Mouse (Mus musculus): Measurements from ENCODE around the gene Thrb. TPM values are rescaled to one million over a fixed set of nuclear protein-coding genes. Genes with fewer than 3 reads are reported as not detected.

The Thrb gene
- polyA plus RNA-seq, 1 experiment: 0.13 TPM

GRCm38 (mm10) chr14:17868326-17868725, 208.3 kb downstream of the Thrb start:
- Histone ChIP-seq H3K4me3 (ENCODE audit: low read depth, low read length) (no peak overlapping the region), H3K27ac (ENCODE audit: insufficient read depth, low read length) (no peak overlapping the region), H3K9me3 (replicated peaks; ENCODE audit: control insufficient read depth, insufficient read depth, low read length, poor library complexity, severe bottlenecking) (no peaks in the 10 kb centered on the region), H3K9ac (ENCODE audit: low read depth, poor library complexity, severe bottlenecking) (no peak overlapping the region), H3K4me1 (ENCODE audit: control insufficient read depth, insufficient read depth, low read length) (no peaks in the 10 kb centered on the region), H3K27me3 (ENCODE audit: control insufficient read depth, insufficient read depth, low read length, poor library complexity, severe bottlenecking) (no peaks in the 10 kb centered on the region), H3K36me3 (ENCODE audit: control insufficient read depth, insufficient read depth, low read length, poor library complexity, severe bottlenecking) (no peaks in the 10 kb centered on the region)
- TF ChIP-seq POLR2A (IDR thresholded peaks at IDR 0.05; ENCODE audit: insufficient read depth, low read length) (no peak), EP300 (IDR thresholded peaks at IDR 0.05; ENCODE audit: insufficient read depth, low read depth, low read length) (no peak), CTCF (IDR thresholded peaks at IDR 0.05; ENCODE audit: low read depth, low read length) (no peak)

- Histone ChIP-seq H3K4me1 (ENCODE audit: control insufficient read depth, insufficient read depth, low read length) (no peaks in the 10 kb centered on the region), H3K9ac (ENCODE audit: low read depth, poor library complexity, severe bottlenecking) (no peak overlapping the region), H3K36me3 (ENCODE audit: control insufficient read depth, insufficient read depth, low read length, poor library complexity, severe bottlenecking) (no peaks in the 10 kb centered on the region), H3K27ac (ENCODE audit: insufficient read depth, low read length) (no peak overlapping the region), H3K4me3 (ENCODE audit: low read depth, low read length) (no peak overlapping the region), H3K27me3 (ENCODE audit: control insufficient read depth, insufficient read depth, low read length, poor library complexity, severe bottlenecking) (no peaks in the 10 kb centered on the region), H3K9me3 (replicated peaks; ENCODE audit: control insufficient read depth, insufficient read depth, low read length, poor library complexity, severe bottlenecking) (no peaks in the 10 kb centered on the region; the same call in 1 of the 2 replicates)
- TF ChIP-seq CTCF (IDR thresholded peaks at IDR 0.05; ENCODE audit: low read depth, low read length) (no peak), POLR2A (IDR thresholded peaks at IDR 0.05; ENCODE audit: insufficient read depth, low read length) (no peak), EP300 (IDR thresholded peaks at IDR 0.05; ENCODE audit: insufficient read depth, low read depth, low read length) (no peak)
These were observed 215.9 kb downstream of the Thrb start for GRCm38 (mm10) chr14:17875946-17876345.

GRCm38 (mm10) chr14:17879446-17879845, 219.4 kb downstream of the Thrb start:
- no peaks in the 10 kb centered on the region for H3K36me3 ChIP-seq (ENCODE audit: control insufficient read depth, insufficient read depth, low read length, poor library complexity, severe bottlenecking)
- no peak for TF ChIP-seq POLR2A (IDR thresholded peaks at IDR 0.05; ENCODE audit: insufficient read depth, low read length)
- no peak for TF ChIP-seq EP300 (IDR thresholded peaks at IDR 0.05; ENCODE audit: insufficient read depth, low read depth, low read length)
- no peak for TF ChIP-seq CTCF (IDR thresholded peaks at IDR 0.05; ENCODE audit: low read depth, low read length)
- no peak overlapping the region for H3K4me3 ChIP-seq (ENCODE audit: low read depth, low read length)
- H3K4me1 ChIP-seq (ENCODE audit: control insufficient read depth, insufficient read depth, low read length): no peaks in the 10 kb centered on the region
- H3K9me3 ChIP-seq (replicated peaks; ENCODE audit: control insufficient read depth, insufficient read depth, low read length, poor library complexity, severe bottlenecking): no peaks in the 10 kb centered on the region; the same call in 1 of the 2 replicates
- no peak overlapping the region for H3K27ac ChIP-seq (ENCODE audit: insufficient read depth, low read length)
- H3K27me3 ChIP-seq (ENCODE audit: control insufficient read depth, insufficient read depth, low read length, poor library complexity, severe bottlenecking): no peaks in the 10 kb centered on the region
- no peak overlapping the region for H3K9ac ChIP-seq (ENCODE audit: low read depth, poor library complexity, severe bottlenecking)

GRCm38 (mm10) chr14:17884884-17885283, 224.8 kb downstream of the Thrb start:
- Histone ChIP-seq H3K27me3 (ENCODE audit: control insufficient read depth, insufficient read depth, low read length, poor library complexity, severe bottlenecking) (no peaks in the 10 kb centered on the region), H3K9ac (ENCODE audit: low read depth, poor library complexity, severe bottlenecking) (no peak overlapping the region)
- TF ChIP-seq CTCF (IDR thresholded peaks at IDR 0.05; ENCODE audit: low read depth, low read length) (no peak), EP300 (IDR thresholded peaks at IDR 0.05; ENCODE audit: insufficient read depth, low read depth, low read length) (no peak), POLR2A (IDR thresholded peaks at IDR 0.05; ENCODE audit: insufficient read depth, low read length) (no peak)

GRCm38 (mm10) chr14:17885320-17885719, 225.3 kb downstream of the Thrb start:
- Histone ChIP-seq H3K9ac (ENCODE audit: low read depth, poor library complexity, severe bottlenecking) (no peak overlapping the region), H3K36me3 (ENCODE audit: control insufficient read depth, insufficient read depth, low read length, poor library complexity, severe bottlenecking) (no peaks in the 10 kb centered on the region), H3K9me3 (replicated peaks; ENCODE audit: control insufficient read depth, insufficient read depth, low read length, poor library complexity, severe bottlenecking) (no peaks in the 10 kb centered on the region), H3K27ac (ENCODE audit: insufficient read depth, low read length) (no peak overlapping the region), H3K4me1 (ENCODE audit: control insufficient read depth, insufficient read depth, low read length) (no peaks in the 10 kb centered on the region), H3K4me3 (ENCODE audit: low read depth, low read length) (no peak overlapping the region), H3K27me3 (ENCODE audit: control insufficient read depth, insufficient read depth, low read length, poor library complexity, severe bottlenecking) (no peaks in the 10 kb centered on the region)
- TF ChIP-seq CTCF (IDR thresholded peaks at IDR 0.05; ENCODE audit: low read depth, low read length): no peak
- TF ChIP-seq POLR2A (IDR thresholded peaks at IDR 0.05; ENCODE audit: insufficient read depth, low read length): no peak

More at GRCm38 (mm10) chr14:17884884-17885283, 224.8 kb downstream of the Thrb start:
- H3K4me3 ChIP-seq (ENCODE audit: low read depth, low read length): no peak overlapping the region
- H3K36me3 ChIP-seq (ENCODE audit: control insufficient read depth, insufficient read depth, low read length, poor library complexity, severe bottlenecking): no peaks in the 10 kb centered on the region
- no peak overlapping the region for H3K27ac ChIP-seq (ENCODE audit: insufficient read depth, low read length)
- no peaks in the 10 kb centered on the region for H3K4me1 ChIP-seq (ENCODE audit: control insufficient read depth, insufficient read depth, low read length)
- H3K9me3 ChIP-seq (replicated peaks; ENCODE audit: control insufficient read depth, insufficient read depth, low read length, poor library complexity, severe bottlenecking): no peaks in the 10 kb centered on the region

- no peak for TF ChIP-seq CTCF (IDR thresholded peaks at IDR 0.05; ENCODE audit: low read depth, low read length)
- no peak for TF ChIP-seq POLR2A (IDR thresholded peaks at IDR 0.05; ENCODE audit: insufficient read depth, low read length)
- no peak for TF ChIP-seq EP300 (IDR thresholded peaks at IDR 0.05; ENCODE audit: insufficient read depth, low read depth, low read length)
- Histone ChIP-seq H3K36me3 (ENCODE audit: control insufficient read depth, insufficient read depth, low read length, poor library complexity, severe bottlenecking) (no peaks in the 10 kb centered on the region), H3K27ac (ENCODE audit: insufficient read depth, low read length) (no peak overlapping the region)
These were observed 234.7 kb downstream of the Thrb start for GRCm38 (mm10) chr14:17894791-17895190.

More at GRCm38 (mm10) chr14:17894791-17895190, 234.7 kb downstream of the Thrb start:
- H3K4me3 ChIP-seq (ENCODE audit: low read depth, low read length): no peak overlapping the region
- no peaks in the 10 kb centered on the region for H3K27me3 ChIP-seq (ENCODE audit: control insufficient read depth, insufficient read depth, low read length, poor library complexity, severe bottlenecking)
- no peak overlapping the region for H3K9ac ChIP-seq (ENCODE audit: low read depth, poor library complexity, severe bottlenecking)
- no peaks in the 10 kb centered on the region for H3K4me1 ChIP-seq (ENCODE audit: control insufficient read depth, insufficient read depth, low read length)
- no peaks in the 10 kb centered on the region for H3K9me3 ChIP-seq (replicated peaks; ENCODE audit: control insufficient read depth, insufficient read depth, low read length, poor library complexity, severe bottlenecking)
